Mouse (Mus musculus): ENCODE measurements around the gene Snx30. TPM values are rescaled to one million over a fixed set of nuclear protein-coding genes. Genes with fewer than 3 reads are reported as not detected.

Gene Snx30
- 3.3 TPM for polyA plus RNA-seq (2017; shearing (Covaris generic))

DNA sequence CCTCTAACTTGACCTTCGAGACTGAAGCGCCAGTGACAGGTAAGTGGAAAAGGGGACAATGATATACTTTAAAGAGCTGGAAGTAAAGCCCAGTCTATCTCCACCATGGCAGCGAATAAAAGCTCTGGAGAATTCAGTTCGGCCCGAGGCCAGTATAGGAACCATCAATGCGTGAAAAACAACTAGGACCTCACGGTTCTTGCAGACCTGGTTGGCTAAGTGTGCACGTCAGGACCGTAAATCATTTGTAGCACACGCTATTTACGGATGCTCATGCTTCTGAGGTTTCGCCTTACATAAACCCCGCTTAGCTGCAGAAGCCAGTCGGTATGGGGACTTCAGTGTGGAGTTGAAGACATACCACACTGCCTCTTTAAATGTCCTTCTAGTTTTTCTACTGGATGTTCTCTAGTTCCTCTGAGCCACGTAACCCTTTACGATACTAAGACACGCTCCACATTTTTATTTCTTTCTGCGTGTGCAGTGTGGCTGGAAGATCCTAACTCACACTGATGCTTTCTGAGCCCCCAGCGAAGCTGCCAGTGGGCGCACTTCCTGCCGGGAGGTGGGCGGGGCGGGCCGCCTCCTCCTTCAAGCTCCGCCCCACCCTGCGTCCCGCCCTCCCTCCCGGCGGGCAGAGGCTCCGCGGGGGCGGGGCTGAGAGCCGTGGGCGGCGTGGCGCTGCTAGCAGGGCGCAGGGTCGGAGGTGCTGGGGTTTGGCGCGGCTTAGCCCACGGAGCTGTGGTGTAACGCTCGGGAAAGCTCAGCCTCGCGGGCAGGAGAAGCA is at the start of gene Snx30:
TSS of gene Snx30 (plus strand) at position 660 of the 787 bp plus-strand sequence.

DNA sequence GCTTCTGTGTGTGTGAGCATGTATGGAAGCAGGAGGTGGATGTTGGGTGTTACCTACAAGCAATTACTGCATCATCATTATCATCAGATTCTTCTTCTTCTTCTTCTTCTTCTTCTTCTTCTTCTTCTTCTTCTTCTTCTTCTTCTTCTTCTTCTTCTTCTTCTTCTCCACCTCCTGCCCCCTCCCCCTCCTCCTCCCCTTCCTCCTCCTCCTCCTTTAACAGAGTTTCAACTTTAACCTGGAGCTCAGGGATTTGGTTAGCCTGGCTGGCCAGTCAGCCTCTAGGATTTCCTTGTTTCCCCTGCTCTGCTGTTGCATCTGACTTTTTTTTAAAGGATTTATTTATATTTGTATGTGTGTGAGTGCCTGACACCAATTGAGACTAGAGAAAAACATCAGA is 4.2 kb upstream of the Snx30 start, which contains the start of gene Inip:
TSS of gene Inip (minus strand) at position 101 of the 400 bp plus-strand sequence.

GRCm38 (mm10) chr4:59914608-59915403 is 109.2 kb downstream of the Snx30 start, which contains the start of gene Slc46a2:
Gene Slc46a2, minus strand, starts transcription at chr4:59915056.

Other genes with a start within 250 kb of the Snx30 start
- 41.0 TPM for gene Hsdl2, start 224.3 kb upstream of the Snx30 start, polyA plus RNA-seq (2017; shearing (Covaris generic))
- 6.1 TPM for gene E130308A19Rik, start 179.6 kb upstream of the Snx30 start, polyA plus RNA-seq (2017; shearing (Covaris generic))
- 65.6 TPM for gene Inip, start 4.3 kb upstream of the Snx30 start, polyA plus RNA-seq (2017; shearing (Covaris generic))
- gene Slc46a2, start 109.2 kb downstream of the Snx30 start, polyA plus RNA-seq (2017; shearing (Covaris generic)) = not detected
- not detected for gene Mup4, start 154.9 kb downstream of the Snx30 start, polyA plus RNA-seq (2017; shearing (Covaris generic))
- gene Mup6, start 158.5 kb downstream of the Snx30 start, polyA plus RNA-seq (2017; shearing (Covaris generic)) = not detected

All from activated CD4-positive, CD25-positive, alpha-beta regulatory T cell, adult 9 weeks (primary cell).